Mouse (Mus musculus) effector memory CD4-positive, alpha-beta T cell, adult 5 months (primary cell): ENCODE results near the gene 1700113H08Rik. TPM values are rescaled to one million over a fixed set of nuclear protein-coding genes. Genes with fewer than 3 reads are reported as not detected.

Source experiments
- polyA plus RNA-seq: library from polyadenylated mRNA; unstranded; fragments of 100-300 nt; shearing (Covaris generic); gene quantifications from one replicate; pipeline ENCODE4 v1.2.1, GENCODE M21; 2017

1700113H08Rik gene
- not detected for polyA plus RNA-seq

GRCm38 (mm10) chr10:87057500-87058250 lies at the start of gene 1700113H08Rik:
1700113H08Rik (plus strand) TSS chr10:87058045.

Other genes starting within 250 kb of the 1700113H08Rik start
- not detected for gene Stab2, start 50.0 kb upstream of the 1700113H08Rik start, polyA plus RNA-seq